Mouse (Mus musculus): Measurements from ENCODE around the gene Olfr56. TPM values are rescaled to one million over a fixed set of nuclear protein-coding genes. Genes with fewer than 3 reads are reported as not detected.
A peak's percentile ranks its signal among the peaks of the same experiment; 100 is the strongest.

Olfr56 gene
- polyA plus RNA-seq, 1 experiment, result not detected

DNA sequence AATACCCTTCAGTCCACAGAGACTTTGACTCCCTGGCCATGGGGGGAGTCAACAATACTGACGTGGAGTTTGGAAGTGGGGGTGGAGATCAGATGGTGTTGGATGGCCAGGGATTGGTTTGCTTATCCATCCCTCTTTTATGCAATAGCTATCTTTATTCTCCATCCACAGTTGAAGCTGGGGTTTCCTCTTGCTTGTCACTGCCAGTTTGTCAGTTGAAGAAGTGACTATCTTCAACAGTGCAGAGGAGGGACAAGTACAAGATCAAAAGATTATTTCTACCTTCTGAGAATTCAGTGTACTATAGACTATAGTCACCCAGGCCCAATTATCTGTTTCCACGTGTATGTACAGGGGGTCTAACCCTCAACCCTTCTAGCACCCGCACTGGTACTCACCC, 105.1 kb downstream of the Olfr56 start:
- Histone ChIP-seq H3K9me3 (replicated peaks; ENCODE audit: control insufficient read depth, insufficient read depth, low read length, poor library complexity, severe bottlenecking) (no peaks in the 10 kb centered on the region), H3K4me1 (ENCODE audit: control insufficient read depth, insufficient read depth, low read length) (no peaks in the 10 kb centered on the region), H3K4me3 (ENCODE audit: low read depth, low read length) (no peak overlapping the region), H3K36me3 (ENCODE audit: control insufficient read depth, insufficient read depth, low read length, poor library complexity, severe bottlenecking) (no peaks in the 10 kb centered on the region), H3K27ac (ENCODE audit: insufficient read depth, low read length) (no peak overlapping the region), H3K9ac (ENCODE audit: low read depth, poor library complexity, severe bottlenecking) (no peak overlapping the region), H3K27me3 (ENCODE audit: control insufficient read depth, insufficient read depth, low read length, poor library complexity, severe bottlenecking) (no peaks in the 10 kb centered on the region)
- TF ChIP-seq POLR2A (IDR thresholded peaks at IDR 0.05; ENCODE audit: insufficient read depth, low read length) (no peak), EP300 (IDR thresholded peaks at IDR 0.05; ENCODE audit: insufficient read depth, low read depth, low read length) (no peak), CTCF (IDR thresholded peaks at IDR 0.05; ENCODE audit: low read depth, low read length) (no peak)

DNA sequence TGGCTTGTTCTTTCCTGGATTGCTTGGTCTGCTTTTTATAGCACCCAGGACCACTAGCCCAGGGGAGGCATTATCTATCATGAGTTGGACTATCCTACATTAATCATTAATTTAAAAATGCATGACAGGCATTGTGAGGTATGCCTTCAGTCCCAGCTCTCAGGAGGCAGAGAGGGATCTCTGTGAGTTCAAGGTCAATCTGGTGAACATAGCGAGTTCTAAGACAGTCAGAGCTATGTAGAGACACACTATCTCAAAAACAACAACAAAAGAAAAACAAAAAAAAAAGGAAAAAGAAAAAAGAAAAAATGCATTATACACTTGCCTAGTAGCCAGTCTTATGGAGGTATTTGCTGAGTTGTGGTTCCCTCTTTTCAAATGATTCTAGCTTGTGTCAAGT, 105.7 kb downstream of the Olfr56 start:
- no peaks in the 10 kb centered on the region for H3K36me3 ChIP-seq (ENCODE audit: control insufficient read depth, insufficient read depth, low read length, poor library complexity, severe bottlenecking)
- TF ChIP-seq EP300 (IDR thresholded peaks at IDR 0.05; ENCODE audit: insufficient read depth, low read depth, low read length) (no peak), CTCF (IDR thresholded peaks at IDR 0.05; ENCODE audit: low read depth, low read length) (no peak), POLR2A (IDR thresholded peaks at IDR 0.05; ENCODE audit: insufficient read depth, low read length) (no peak)

DNA sequence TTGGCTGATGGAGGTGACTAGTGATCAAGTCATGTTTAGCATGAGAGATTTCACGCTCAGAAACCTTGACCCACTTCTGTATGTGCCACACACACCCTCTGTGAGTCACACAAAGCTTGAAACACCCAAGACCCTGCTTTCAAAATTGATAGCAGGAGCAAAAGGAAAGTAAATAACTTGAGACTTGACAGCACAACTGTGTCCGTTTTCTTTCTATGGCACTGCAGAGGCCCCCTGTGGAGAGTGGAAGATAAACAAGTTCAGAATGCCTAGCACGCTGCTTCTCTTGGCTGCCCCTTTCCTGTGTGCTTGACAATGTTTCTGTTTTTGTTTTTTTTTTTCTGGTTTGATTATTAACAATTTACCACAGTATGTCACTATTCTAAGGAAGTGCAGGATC, 106.2 kb downstream of the Olfr56 start:
- H3K27ac ChIP-seq (ENCODE audit: insufficient read depth, low read length), result no peak overlapping the region
- no peaks in the 10 kb centered on the region for H3K36me3 ChIP-seq (ENCODE audit: control insufficient read depth, insufficient read depth, low read length, poor library complexity, severe bottlenecking)
- TF ChIP-seq POLR2A (IDR thresholded peaks at IDR 0.05; ENCODE audit: insufficient read depth, low read length) (no peak), CTCF (IDR thresholded peaks at IDR 0.05; ENCODE audit: low read depth, low read length) (no peak), EP300 (IDR thresholded peaks at IDR 0.05; ENCODE audit: insufficient read depth, low read depth, low read length) (no peak)
- no peak overlapping the region for H3K4me3 ChIP-seq (ENCODE audit: low read depth, low read length)
- H3K27me3 ChIP-seq (ENCODE audit: control insufficient read depth, insufficient read depth, low read length, poor library complexity, severe bottlenecking), result no peaks in the 10 kb centered on the region
- no peak overlapping the region for H3K9ac ChIP-seq (ENCODE audit: low read depth, poor library complexity, severe bottlenecking)
- H3K4me1 ChIP-seq (ENCODE audit: control insufficient read depth, insufficient read depth, low read length), result no peaks in the 10 kb centered on the region
- H3K9me3 ChIP-seq (replicated peaks; ENCODE audit: control insufficient read depth, insufficient read depth, low read length, poor library complexity, severe bottlenecking), result no peaks in the 10 kb centered on the region

More for the DNA sequence above, 105.7 kb downstream of the Olfr56 start:
- H3K4me3 ChIP-seq (ENCODE audit: low read depth, low read length), result no peak overlapping the region
- no peak overlapping the region for H3K27ac ChIP-seq (ENCODE audit: insufficient read depth, low read length)
- no peaks in the 10 kb centered on the region for H3K9me3 ChIP-seq (replicated peaks; ENCODE audit: control insufficient read depth, insufficient read depth, low read length, poor library complexity, severe bottlenecking)
- H3K4me1 ChIP-seq (ENCODE audit: control insufficient read depth, insufficient read depth, low read length), result no peaks in the 10 kb centered on the region
- no peaks in the 10 kb centered on the region for H3K27me3 ChIP-seq (ENCODE audit: control insufficient read depth, insufficient read depth, low read length, poor library complexity, severe bottlenecking)
- no peak overlapping the region for H3K9ac ChIP-seq (ENCODE audit: low read depth, poor library complexity, severe bottlenecking)

DNA sequence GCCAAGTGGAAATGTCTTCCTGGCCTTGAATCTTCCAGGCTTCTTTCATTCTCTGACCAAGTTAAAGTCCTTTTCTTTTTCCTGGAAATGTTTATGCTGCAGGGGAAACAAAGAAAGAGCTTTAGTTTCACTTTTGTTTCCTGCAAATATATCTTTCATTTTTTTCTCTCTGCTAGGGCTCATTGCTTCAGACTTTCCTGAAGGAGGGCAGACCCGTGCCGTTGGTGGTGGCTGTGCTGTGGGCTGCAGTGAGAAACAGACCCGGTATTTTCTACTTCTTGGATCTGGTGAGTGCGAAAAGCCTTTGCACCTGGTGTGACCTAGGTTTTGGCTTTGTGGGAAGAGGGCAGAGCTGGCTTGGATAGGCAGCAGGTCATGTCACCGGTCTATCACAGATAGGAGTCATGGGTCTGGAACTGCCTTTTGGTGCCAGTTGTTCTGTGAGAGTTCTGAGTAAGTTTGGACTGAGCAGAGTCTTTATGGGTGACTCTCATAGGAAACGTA, 108.2 kb downstream of the Olfr56 start:
- TF ChIP-seq CTCF (IDR thresholded peaks at IDR 0.05; ENCODE audit: low read depth, low read length) (no peak), POLR2A (IDR thresholded peaks at IDR 0.05; ENCODE audit: insufficient read depth, low read length) (no peak), EP300 (IDR thresholded peaks at IDR 0.05; ENCODE audit: insufficient read depth, low read depth, low read length) (no peak)
- Histone ChIP-seq H3K36me3 (ENCODE audit: control insufficient read depth, insufficient read depth, low read length, poor library complexity, severe bottlenecking) (no peaks in the 10 kb centered on the region), H3K4me3 (ENCODE audit: low read depth, low read length) (no peak overlapping the region), H3K9me3 (replicated peaks; ENCODE audit: control insufficient read depth, insufficient read depth, low read length, poor library complexity, severe bottlenecking) (no peaks in the 10 kb centered on the region), H3K27me3 (ENCODE audit: control insufficient read depth, insufficient read depth, low read length, poor library complexity, severe bottlenecking) (no peaks in the 10 kb centered on the region), H3K27ac (ENCODE audit: insufficient read depth, low read length) (no peak overlapping the region), H3K4me1 (ENCODE audit: control insufficient read depth, insufficient read depth, low read length) (no peaks in the 10 kb centered on the region), H3K9ac (ENCODE audit: low read depth, poor library complexity, severe bottlenecking) (no peak overlapping the region)

DNA sequence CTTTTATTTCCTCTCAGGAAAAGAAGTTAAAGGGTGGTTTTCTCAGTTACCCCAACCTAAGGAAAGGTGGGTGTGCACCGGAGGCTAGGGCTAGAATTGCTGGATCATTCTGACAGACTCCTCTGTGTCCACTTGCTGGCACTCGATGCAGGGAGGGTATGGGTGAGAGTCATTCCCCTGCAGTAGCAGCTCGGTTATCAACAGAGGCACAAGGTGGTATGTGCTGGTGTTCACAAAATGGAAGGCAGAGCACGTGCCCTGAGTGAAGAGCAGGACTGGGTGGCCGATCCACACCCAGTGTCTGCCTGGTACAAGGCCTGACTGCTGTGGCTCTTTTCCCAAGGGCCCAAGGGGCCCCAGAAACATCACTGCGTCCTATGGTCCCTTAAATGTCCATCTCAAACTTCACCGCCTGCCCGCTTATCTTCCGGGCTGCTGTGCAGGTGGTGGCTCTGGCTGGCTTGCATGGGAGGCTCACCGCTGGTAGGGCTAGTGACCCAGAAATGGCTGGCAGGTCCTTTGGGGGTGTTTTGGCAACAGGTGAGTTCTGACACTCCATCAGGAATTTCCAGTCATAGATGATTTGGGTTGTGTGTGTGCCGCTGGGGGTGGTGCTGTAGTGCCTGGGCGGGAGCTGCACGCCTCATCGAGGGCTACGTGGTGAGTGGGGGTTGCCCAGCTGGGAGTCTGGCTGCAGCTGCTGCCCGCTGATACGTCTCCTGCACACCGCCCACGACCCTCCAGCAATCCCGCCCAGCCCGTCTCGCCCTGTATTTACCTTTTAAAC, 109.3 kb downstream of the Olfr56 start:
- Histone ChIP-seq H3K9ac (ENCODE audit: low read depth, poor library complexity, severe bottlenecking) (0 out of 2 replicates have a peak overlapping the region, but pooled peaks have one; percentile 16), H3K27ac (ENCODE audit: insufficient read depth, low read length) (no peak overlapping the region), H3K4me1 (ENCODE audit: control insufficient read depth, insufficient read depth, low read length) (no peaks in the 10 kb centered on the region), H3K36me3 (ENCODE audit: control insufficient read depth, insufficient read depth, low read length, poor library complexity, severe bottlenecking) (no peaks in the 10 kb centered on the region), H3K9me3 (replicated peaks; ENCODE audit: control insufficient read depth, insufficient read depth, low read length, poor library complexity, severe bottlenecking) (no peaks in the 10 kb centered on the region), H3K4me3 (ENCODE audit: low read depth, low read length) (peak overlapping the region; percentile 48), H3K27me3 (ENCODE audit: control insufficient read depth, insufficient read depth, low read length, poor library complexity, severe bottlenecking) (no peaks in the 10 kb centered on the region)
- no peak for TF ChIP-seq POLR2A (IDR thresholded peaks at IDR 0.05; ENCODE audit: insufficient read depth, low read length)
- TF ChIP-seq EP300 (IDR thresholded peaks at IDR 0.05; ENCODE audit: insufficient read depth, low read depth, low read length), result no peak
- TF ChIP-seq CTCF (IDR thresholded peaks at IDR 0.05; ENCODE audit: low read depth, low read length), result no peak

DNA sequence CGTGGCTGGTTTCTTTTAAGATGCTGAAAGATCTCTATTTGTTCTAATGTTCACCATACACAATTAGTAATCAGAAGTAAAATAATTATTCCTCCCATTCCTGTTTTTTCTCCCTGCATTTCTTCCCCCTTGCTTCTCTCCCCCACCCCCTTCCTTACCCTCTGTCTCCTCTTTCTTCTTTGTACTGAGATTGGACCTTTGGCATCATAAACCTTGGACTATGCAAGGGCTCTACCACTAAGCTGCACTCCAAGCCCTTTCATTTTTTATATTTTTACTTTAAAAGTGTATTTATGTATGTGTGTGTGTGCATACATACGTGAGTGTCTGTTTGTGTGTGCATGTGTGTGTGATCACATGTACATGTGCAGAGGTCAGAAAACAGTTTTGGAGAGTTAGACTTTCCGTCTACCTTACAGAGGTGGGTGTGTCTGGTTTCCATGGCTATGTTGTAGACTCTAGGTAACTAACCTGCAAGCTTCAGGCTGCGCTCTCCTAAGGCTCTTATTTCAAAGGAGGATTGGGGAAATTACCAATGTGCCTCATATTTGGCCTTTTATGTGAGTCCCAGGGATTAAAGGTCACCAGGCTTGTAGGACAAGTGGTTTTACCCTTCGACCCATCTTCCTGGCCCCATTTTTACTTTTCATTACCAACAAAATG, 110.4 kb downstream of the Olfr56 start:
- Histone ChIP-seq H3K4me1 (ENCODE audit: control insufficient read depth, insufficient read depth, low read length) (no peaks in the 10 kb centered on the region), H3K27me3 (ENCODE audit: control insufficient read depth, insufficient read depth, low read length, poor library complexity, severe bottlenecking) (no peaks in the 10 kb centered on the region), H3K9ac (ENCODE audit: low read depth, poor library complexity, severe bottlenecking) (no peak overlapping the region), H3K4me3 (ENCODE audit: low read depth, low read length) (no peak overlapping the region), H3K9me3 (replicated peaks; ENCODE audit: control insufficient read depth, insufficient read depth, low read length, poor library complexity, severe bottlenecking) (no peaks in the 10 kb centered on the region), H3K27ac (ENCODE audit: insufficient read depth, low read length) (no peak overlapping the region), H3K36me3 (ENCODE audit: control insufficient read depth, insufficient read depth, low read length, poor library complexity, severe bottlenecking) (no peaks in the 10 kb centered on the region)
- TF ChIP-seq POLR2A (IDR thresholded peaks at IDR 0.05; ENCODE audit: insufficient read depth, low read length) (no peak), CTCF (IDR thresholded peaks at IDR 0.05; ENCODE audit: low read depth, low read length) (no peak), EP300 (IDR thresholded peaks at IDR 0.05; ENCODE audit: insufficient read depth, low read depth, low read length) (no peak)
